Mouse (Mus musculus): ENCODE data around the gene Izumo4.
A peak's percentile ranks its signal among the peaks of the same experiment; 100 is the strongest.

Gene Izumo4

GRCm38 (mm10) chr10:80669737-80670485, 32.1 kb upstream of the Izumo4 start:
- DNase-seq (ENCODE audit: low spot score in 2 of 2), result peak in 1 of 2 experiments; percentile 87

GRCm38 (mm10) chr10:80670531-80670930, 31.5 kb upstream of the Izumo4 start:
- DNase-seq (ENCODE audit: low spot score in 2 of 2), result no peak

- DNase-seq (ENCODE audit: low spot score in 2 of 2), result no peak
Observed at GRCm38 (mm10) chr10:80671251-80671650, 30.7 kb upstream of the Izumo4 start.

GRCm38 (mm10) chr10:80671936-80672690, 29.9 kb upstream of the Izumo4 start:
- no peak for DNase-seq (ENCODE audit: low spot score in 2 of 2)

- no peak for DNase-seq (ENCODE audit: low spot score in 2 of 2)
Observed at GRCm38 (mm10) chr10:80673690-80674089, 28.3 kb upstream of the Izumo4 start.

GRCm38 (mm10) chr10:80674161-80674711, 27.7 kb upstream of the Izumo4 start:
- DNase-seq (ENCODE audit: low spot score in 2 of 2), result peak in 1 of 2 experiments; percentile 66

GRCm38 (mm10) chr10:80674851-80675404, 27.1 kb upstream of the Izumo4 start:
- DNase-seq (ENCODE audit: low spot score in 2 of 2), result no peak

GRCm38 (mm10) chr10:80675405-80676197, 26.4 kb upstream of the Izumo4 start:
- DNase-seq (ENCODE audit: low spot score in 2 of 2), result no peak

GRCm38 (mm10) chr10:80676198-80676928, 25.6 kb upstream of the Izumo4 start:
- DNase-seq (ENCODE audit: low spot score in 2 of 2), result peak; percentile 98 to 99

GRCm38 (mm10) chr10:80677128-80677875, 24.7 kb upstream of the Izumo4 start:
- peak in 1 of 2 experiments; percentile 43 for DNase-seq (ENCODE audit: low spot score in 2 of 2)

GRCm38 (mm10) chr10:80677942-80678436, 24.0 kb upstream of the Izumo4 start, which contains the start of gene Mknk2:
Gene Mknk2, minus strand, starts transcription at chr10:80678112.
- peak; percentile 90 to 97 for DNase-seq (ENCODE audit: low spot score in 2 of 2)

- DNase-seq (ENCODE audit: low spot score in 2 of 2), result peak in 1 of 2 experiments; percentile 53
Observed at GRCm38 (mm10) chr10:80678601-80679377, 23.2 kb upstream of the Izumo4 start.

GRCm38 (mm10) chr10:80679556-80680259, 22.3 kb upstream of the Izumo4 start:
- DNase-seq (ENCODE audit: low spot score in 2 of 2), result peak in 1 of 2 experiments; percentile 52

- no peak for DNase-seq (ENCODE audit: low spot score in 2 of 2)
Observed at GRCm38 (mm10) chr10:80680260-80680696, 21.7 kb upstream of the Izumo4 start.

GRCm38 (mm10) chr10:80682003-80682402, 20.0 kb upstream of the Izumo4 start:
- no peak for DNase-seq (ENCODE audit: low spot score in 2 of 2)

GRCm38 (mm10) chr10:80683647-80684046, 18.3 kb upstream of the Izumo4 start:
- DNase-seq (ENCODE audit: low spot score in 2 of 2), result no peak

- DNase-seq (ENCODE audit: low spot score in 2 of 2), result peak in 1 of 2 experiments; percentile 77
Observed at GRCm38 (mm10) chr10:80684214-80684613, 17.8 kb upstream of the Izumo4 start.

GRCm38 (mm10) chr10:80684984-80685383, 17.0 kb upstream of the Izumo4 start:
- no peak for DNase-seq (ENCODE audit: low spot score in 2 of 2)
